Mouse (Mus musculus): ENCODE measurements at regions not wholly inside any gene's neighbourhood (a gene's known extent, or its start where the extent isn't known, plus 50 kb on each side); places are given as distances from the start of the nearest gene placed in this dataset.
A peak's percentile ranks its signal among the peaks of the same experiment; 100 is the strongest.

- no peak for DNase-seq
These were observed 298.2 kb downstream of the 1190002N15Rik start for GRCm38 (mm10) chr9:94239479-94240241.

GRCm38 (mm10) chr9:94238565-94238964, 299.3 kb downstream of the 1190002N15Rik start:
- no peak for DNase-seq

- no peak for DNase-seq
These were observed 308.3 kb downstream of the 1190002N15Rik start for GRCm38 (mm10) chr9:94229537-94229936.

GRCm38 (mm10) chr9:94219116-94219515, 318.8 kb downstream of the 1190002N15Rik start:
- DNase-seq: peak; percentile 22

- DNase-seq: no peak
These were observed 321.2 kb downstream of the 1190002N15Rik start for GRCm38 (mm10) chr9:94216414-94217279.

GRCm38 (mm10) chr9:94210467-94211249, 327.2 kb downstream of the 1190002N15Rik start:
- no peak for DNase-seq

GRCm38 (mm10) chr9:94208987-94209386, 328.9 kb downstream of the 1190002N15Rik start:
- DNase-seq: no peak

- no peak for DNase-seq
These were observed 337.0 kb downstream of the 1190002N15Rik start for GRCm38 (mm10) chr9:94200892-94201291.

GRCm38 (mm10) chr9:94199864-94200263, 338.0 kb downstream of the 1190002N15Rik start:
- DNase-seq: no peak

GRCm38 (mm10) chr9:94191083-94191482, 346.8 kb downstream of the 1190002N15Rik start:
- DNase-seq: no peak

- DNase-seq: no peak
These were observed 347.7 kb downstream of the 1190002N15Rik start for GRCm38 (mm10) chr9:94189872-94190800.

GRCm38 (mm10) chr9:94188124-94188523, 349.8 kb downstream of the 1190002N15Rik start:
- DNase-seq: no peak

- no peak for DNase-seq
These were observed 367.8 kb downstream of the 1190002N15Rik start for GRCm38 (mm10) chr9:94169905-94170612.

- no peak for DNase-seq
These were observed 374.2 kb downstream of the 1190002N15Rik start for GRCm38 (mm10) chr9:94163671-94164070.

- no peak for DNase-seq
These were observed 382.3 kb downstream of the 1190002N15Rik start for GRCm38 (mm10) chr9:94155581-94155980.

- no peak for DNase-seq
These were observed 389.4 kb downstream of the 1190002N15Rik start for GRCm38 (mm10) chr9:94148474-94148873.

- no peak for DNase-seq
These were observed 391.1 kb downstream of the 1190002N15Rik start for GRCm38 (mm10) chr9:94146787-94147186.

GRCm38 (mm10) chr9:94136444-94136843, 401.4 kb downstream of the 1190002N15Rik start:
- no peak for DNase-seq

GRCm38 (mm10) chr9:94133682-94134081, 404.2 kb downstream of the 1190002N15Rik start:
- DNase-seq: no peak

- DNase-seq: no peak
These were observed 406.5 kb downstream of the 1190002N15Rik start for GRCm38 (mm10) chr9:94131367-94131766.

- no peak for DNase-seq
These were observed 420.9 kb downstream of the 1190002N15Rik start for GRCm38 (mm10) chr9:94116961-94117360.
